Mouse (Mus musculus) heart, postnatal 0 days (tissue): ENCODE measurements around the gene L1cam. TPM values are rescaled to one million over a fixed set of nuclear protein-coding genes. Genes with fewer than 3 reads are reported as not detected.

Experiments
- ATAC-seq: fragments of 200-750 bp; cut with Nextera tagmentation; 2 replicates; pipeline ENCODE4 v1.8.0; 2017; ENCODE audit warnings: low read depth, moderate number of reproducible peaks, moderate library complexity; ENCODE audit not compliant: insufficient read depth
- DNase-seq: peaks from one replicate; pipeline ENCODE4 v3.0.0-alpha.2; 2016; ENCODE audit warnings: low spot score
- H3K27ac ChIP-seq: fragments of 300-500 bp; sonication (generic); 2 replicates; pipeline ENCODE4 v1.5.1; 2014; ENCODE audit warnings: low read depth, mild to moderate bottlenecking
- H3K27me3 ChIP-seq: fragments of 300-500 bp; sonication (generic); 2 replicates; pipeline ENCODE4 v1.6.1; 2014; ENCODE audit warnings: low read length, mixed read lengths; ENCODE audit not compliant: control insufficient read depth, insufficient read depth
- H3K36me3 ChIP-seq: fragments of 300-500 bp; sonication (generic); replicated peaks from 2 replicates; pipeline ENCODE4 v1.6.1; 2014; ENCODE audit warnings: low read length, mixed read lengths; ENCODE audit not compliant: control insufficient read depth, insufficient read depth
- H3K4me1 ChIP-seq: fragments of 300-500 bp; sonication (generic); 2 replicates; pipeline ENCODE4 v1.6.1; 2014; ENCODE audit warnings: antibody characterized with exemption; ENCODE audit not compliant: control insufficient read depth, insufficient read depth
- H3K4me2 ChIP-seq: fragments of 300-500 bp; sonication (generic); 2 replicates; pipeline ENCODE4 v1.6.1; 2014; ENCODE audit warnings: low read depth, mild to moderate bottlenecking, low read length, moderate library complexity
- H3K4me3 ChIP-seq: fragments of 300-500 bp; sonication (generic); 2 replicates; pipeline ENCODE4 v1.5.1; 2014; ENCODE audit warnings: low read depth, low read length
- H3K9ac ChIP-seq: fragments of 300-500 bp; sonication (generic); replicated peaks from 2 replicates; pipeline ENCODE4 v1.6.1; 2014; ENCODE audit warnings: low read depth, low read length, mixed read lengths
- H3K9me3 ChIP-seq: fragments of 300-500 bp; sonication (generic); replicated peaks from 2 replicates; pipeline ENCODE4 v1.6.1; 2016; ENCODE audit warnings: low read length; ENCODE audit not compliant: control insufficient read depth
- CTCF ChIP-seq: IDR thresholded peaks from 2 replicates; pipeline ENCODE4 v1.5.1; 2016; ENCODE audit warnings: antibody characterized with exemption, control low read depth, low read depth
- EP300 ChIP-seq: IDR thresholded peaks from 2 replicates; pipeline ENCODE4 v1.6.1; 2016; ENCODE audit warnings: antibody characterized with exemption, low read depth
- WGBS: fragments of 180-500 bp; shearing (Covaris S2); extraction: QIAGEN DNeasy Blood & Tissue Kit; methylation state at CpG from one replicate; pipeline ENCODE4 v1.1.7; 2014; 5-methylcytosine and 5-hydroxymethylcytosine counted together
- polyA plus RNA-seq: library from polyadenylated mRNA; unstranded; fragments of >200 nt; fragmentation: Nextera tagmentation; extraction: Ambion mirVana; gene quantifications from 2 replicates; pipeline ENCODE4 v1.2.1, GENCODE M21; 2015
- total RNA-seq: library from RNA; depleted of rRNA; stranded (reverse); fragments of >200 nt; gene quantifications from 2 replicates; pipeline ENCODE4 v1.2.3, GENCODE M21; 2014; ENCODE audit warnings: low replicate concordance

Gene L1cam
- total and polyA plus RNA-seq, 2 experiments from 2014 or later: 0.05 to 0.42 TPM

DNA sequence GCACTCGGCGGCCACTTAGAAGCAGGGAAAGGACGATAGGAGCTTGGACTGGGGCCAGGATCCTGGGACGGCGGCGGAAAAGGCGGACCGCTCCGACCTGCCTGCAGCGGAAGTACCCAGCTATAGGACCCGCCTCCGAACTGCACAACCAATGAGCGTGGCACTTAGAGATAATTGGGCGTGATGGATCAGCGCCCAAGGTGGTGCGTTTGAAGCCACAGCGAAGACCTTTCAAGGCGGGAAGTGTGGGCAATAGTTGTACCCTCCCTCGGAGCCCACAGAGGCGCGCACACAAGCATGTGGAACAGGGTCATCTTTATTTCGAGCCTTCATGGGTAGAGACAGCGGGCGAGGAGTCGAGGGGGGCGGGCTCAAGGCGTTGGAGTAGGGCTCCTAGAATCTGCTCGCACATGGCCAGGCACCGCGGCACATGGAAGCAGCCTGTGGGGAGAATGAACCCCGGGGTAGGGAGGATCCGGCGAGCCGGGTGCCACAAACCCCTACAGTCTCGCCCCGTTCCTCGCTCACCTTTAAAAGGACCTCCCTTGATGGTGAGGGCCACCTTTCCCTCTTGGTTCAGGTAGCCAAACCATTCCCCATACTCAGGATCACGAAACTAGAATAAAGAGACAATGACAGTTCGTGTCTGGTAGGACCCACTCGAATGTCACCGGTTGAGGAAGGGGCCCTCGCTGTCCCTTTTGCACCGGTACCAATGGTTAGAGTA lies 26.1 kb upstream of the L1cam start, which contains the start of the genes Arhgap4 and Naa10:
TSS of gene Arhgap4 (minus strand) at position 48 of the 727 bp plus-strand sequence.
TSS of gene Naa10 (minus strand) at position 122 of the 727 bp plus-strand sequence.
- Histone ChIP-seq H3K27ac (peak within 1 kb of the TSS; percentile 79), H3K36me3 (peaks cover 6% of the 10 kb centered on the region), H3K4me1 (no peaks in the 10 kb centered on the region; the same call in 1 of the 2 replicates), H3K9me3 (no peaks in the 10 kb centered on the region), H3K9ac (peak within 1 kb of the TSS; percentile 59), H3K4me3 (peak within 1 kb of the TSS; percentile 58), H3K27me3 (no peaks in the 10 kb centered on the region), H3K4me2 (peak within 1 kb of the TSS; percentile 63)
- DNase-seq (peak; percentile 83), ATAC-seq (peak; percentile 96)
- 16% methylated on average over 42 of the region's 43 CpGs for WGBS
- TF ChIP-seq CTCF: no peak

GRCm38 (mm10) chrX:73921285-73921822 lies 25.4 kb upstream of the L1cam start:
- Histone ChIP-seq H3K27me3 (no peaks in the 10 kb centered on the region), H3K36me3 (peaks cover 6% of the 10 kb centered on the region), H3K4me1 (no peaks in the 10 kb centered on the region; the same call in 1 of the 2 replicates), H3K4me2 (peak overlapping the region; percentile 63), H3K4me3 (peak overlapping the region; percentile 58), H3K27ac (peak overlapping the region; percentile 79), H3K9me3 (no peaks in the 10 kb centered on the region), H3K9ac (peak overlapping the region; percentile 59)
- TF ChIP-seq CTCF (no peak), EP300 (no peak; the same call in 1 of the 2 replicates)
- DNase-seq: no peak
- 15% methylated on average over 33 of the region's 34 CpGs for WGBS
- ATAC-seq: peak; percentile 13; the same call in 1 of the 2 replicates

GRCm38 (mm10) chrX:73918631-73919030 lies 22.7 kb upstream of the L1cam start:
- Histone ChIP-seq H3K4me1 (no peaks in the 10 kb centered on the region; the same call in 1 of the 2 replicates), H3K36me3 (peaks cover 6% of the 10 kb centered on the region; the same call in 1 of the 2 replicates), H3K27ac (no peak overlapping the region), H3K9me3 (no peaks in the 10 kb centered on the region), H3K4me3 (no peak overlapping the region), H3K27me3 (no peaks in the 10 kb centered on the region), H3K9ac (no peak overlapping the region), H3K4me2 (no peak overlapping the region)
- ATAC-seq (no peak), DNase-seq (no peak)
- TF ChIP-seq CTCF (no peak), EP300 (no peak)
- 75% methylated on average over 5 of the region's 5 CpGs for WGBS

- Histone ChIP-seq H3K36me3 (peaks cover 6% of the 10 kb centered on the region; the same call in 1 of the 2 replicates), H3K9ac (no peak overlapping the region), H3K27me3 (no peaks in the 10 kb centered on the region), H3K4me1 (no peaks in the 10 kb centered on the region), H3K4me2 (no peak overlapping the region), H3K27ac (no peak overlapping the region), H3K4me3 (no peak overlapping the region), H3K9me3 (no peaks in the 10 kb centered on the region)
- ATAC-seq (no peak), DNase-seq (no peak)
- TF ChIP-seq CTCF (no peak), EP300 (no peak)
- WGBS: 82% methylated on average over 8 of the region's 8 CpGs
These were observed 21.0 kb upstream of the L1cam start for GRCm38 (mm10) chrX:73916945-73917344.

DNA sequence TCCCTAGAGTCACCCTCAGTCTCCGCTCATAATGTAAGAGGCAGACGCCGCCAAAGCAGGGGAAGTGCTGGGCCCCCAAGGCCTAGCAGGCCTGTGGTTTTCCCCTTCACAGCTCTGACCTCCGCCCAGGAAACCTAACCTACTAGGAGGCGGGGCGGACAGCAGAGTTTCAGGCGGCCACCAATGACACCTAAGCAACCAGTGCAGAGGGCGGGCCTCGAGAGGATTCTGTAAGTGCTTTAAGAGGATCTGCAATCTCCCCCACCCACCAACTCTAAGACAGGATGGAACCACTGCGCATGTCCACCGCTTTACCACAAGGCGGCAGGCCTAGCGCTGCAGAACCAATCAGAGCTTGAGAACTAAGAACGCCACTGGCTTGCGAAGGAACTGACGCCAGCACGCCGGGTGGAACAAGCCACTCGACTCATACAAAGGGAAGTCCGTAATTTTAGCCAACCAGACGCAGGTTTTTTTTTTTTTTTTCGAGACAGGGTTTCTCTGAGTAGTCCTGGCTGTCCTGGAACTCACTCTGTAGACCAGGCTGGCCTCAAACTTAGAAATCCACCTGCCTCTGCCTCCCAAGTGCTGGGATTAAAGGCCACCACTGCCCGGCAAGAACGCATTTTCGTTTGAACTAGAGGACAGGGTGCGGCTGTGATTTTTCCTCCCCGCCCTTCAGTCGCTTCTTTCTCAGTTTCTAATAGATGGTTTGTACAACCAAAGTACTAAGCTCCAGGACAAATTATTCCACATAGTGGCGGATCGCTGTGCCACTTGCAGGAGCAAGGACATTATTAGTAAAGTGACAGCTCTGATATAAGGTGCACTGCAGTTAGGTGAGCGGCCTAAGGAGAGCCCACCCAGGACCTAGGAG lies 19.2 kb upstream of the L1cam start:
- 22% methylated on average over 31 of the region's 31 CpGs for WGBS
- peak overlapping the region; percentile 42 for H3K4me2 ChIP-seq
- no peak overlapping the region for H3K4me3 ChIP-seq
- H3K4me1 ChIP-seq: no peaks in the 10 kb centered on the region
- H3K9ac ChIP-seq: no peak overlapping the region; the same call in 1 of the 2 replicates
- no peaks in the 10 kb centered on the region for H3K27me3 ChIP-seq
- TF ChIP-seq EP300 (no peak), CTCF (peak; percentile 50)
- DNase-seq: peak; percentile 97
- no peaks in the 10 kb centered on the region for H3K9me3 ChIP-seq
- peak overlapping the region; percentile 85 for H3K27ac ChIP-seq
- H3K36me3 ChIP-seq: peaks cover 6% of the 10 kb centered on the region; the same call in 1 of the 2 replicates
- ATAC-seq: peak; percentile 98
